Mouse (Mus musculus): ENCODE data around the gene Usp22. TPM values are rescaled to one million over a fixed set of nuclear protein-coding genes. Genes with fewer than 3 reads are reported as not detected.

Gene Usp22
- polyA plus RNA-seq, 1 experiment from 2014 or later: 182 TPM

- 0 out of 2 replicates have a peak, but pooled peaks cover 2% of the 10 kb centered on the region for H3K4me1 ChIP-seq (ENCODE audit: control insufficient read depth, insufficient read depth, low read length)
- no peak overlapping the region for H3K4me2 ChIP-seq (replicated peaks; ENCODE audit: low read depth, low read length)
- H3K4me3 ChIP-seq (ENCODE audit: low read length): no peak overlapping the region
- H3K27me3 ChIP-seq (ENCODE audit: control insufficient read depth, insufficient read depth, low read length): no peaks in the 10 kb centered on the region
- no peaks in the 10 kb centered on the region for H3K36me3 ChIP-seq (ENCODE audit: control insufficient read depth, insufficient read depth, low read length)
- no peak overlapping the region for H3K27ac ChIP-seq (ENCODE audit: low read depth, low read length)
- H3K9ac ChIP-seq (ENCODE audit: low read depth, low read length): no peak overlapping the region
- no peak for ATAC-seq (ENCODE audit: low FRiP score, low TSS enrichment)
- H3K9me3 ChIP-seq (ENCODE audit: control insufficient read depth, low read length): no peaks in the 10 kb centered on the region
- WGBS: 85% methylated on average over 12 of the region's 12 CpGs
Measured at GRCm38 (mm10) chr11:61108911-61109361, 65.9 kb downstream of the Usp22 start.

- Histone ChIP-seq H3K9me3 (ENCODE audit: control insufficient read depth, low read length) (no peaks in the 10 kb centered on the region), H3K27ac (ENCODE audit: low read depth, low read length) (no peak overlapping the region), H3K4me1 (ENCODE audit: control insufficient read depth, insufficient read depth, low read length) (0 out of 2 replicates have a peak, but pooled peaks cover 2% of the 10 kb centered on the region), H3K36me3 (ENCODE audit: control insufficient read depth, insufficient read depth, low read length) (no peaks in the 10 kb centered on the region), H3K4me3 (ENCODE audit: low read length) (no peak overlapping the region), H3K9ac (ENCODE audit: low read depth, low read length) (no peak overlapping the region), H3K27me3 (ENCODE audit: control insufficient read depth, insufficient read depth, low read length) (no peaks in the 10 kb centered on the region), H3K4me2 (replicated peaks; ENCODE audit: low read depth, low read length) (peak overlapping the region; percentile 17)
- ATAC-seq (ENCODE audit: low FRiP score, low TSS enrichment): peak; percentile 91
- WGBS: 21% methylated on average over 20 of the region's 20 CpGs
Measured at GRCm38 (mm10) chr11:61104241-61104901, 70.5 kb downstream of the Usp22 start.

- Histone ChIP-seq H3K9me3 (ENCODE audit: control insufficient read depth, low read length) (no peaks in the 10 kb centered on the region), H3K4me1 (ENCODE audit: control insufficient read depth, insufficient read depth, low read length) (0 out of 2 replicates have a peak, but pooled peaks cover 2% of the 10 kb centered on the region), H3K4me2 (replicated peaks; ENCODE audit: low read depth, low read length) (no peak overlapping the region), H3K36me3 (ENCODE audit: control insufficient read depth, insufficient read depth, low read length) (no peaks in the 10 kb centered on the region), H3K4me3 (ENCODE audit: low read length) (no peak overlapping the region), H3K9ac (ENCODE audit: low read depth, low read length) (no peak overlapping the region), H3K27me3 (ENCODE audit: control insufficient read depth, insufficient read depth, low read length) (no peaks in the 10 kb centered on the region), H3K27ac (ENCODE audit: low read depth, low read length) (no peak overlapping the region)
- ATAC-seq (ENCODE audit: low FRiP score, low TSS enrichment): no peak
- 73% methylated on average over 12 of the region's 13 CpGs for WGBS
Measured at GRCm38 (mm10) chr11:61102397-61103339, 72.2 kb downstream of the Usp22 start.

Other genes with a start within 250 kb of the Usp22 start
- gene Map2k3, start 243.0 kb downstream of the Usp22 start, polyA plus RNA-seq (2014; fragmentation: Nextera tagmentation; extraction: Ambion mirVana): 69.0 and 106 TPM in 2 replicates
- 0.32 TPM in 1 of 2 replicates, not detected in the other for gene Kcnj12, start 152.5 kb downstream of the Usp22 start, polyA plus RNA-seq (2014; fragmentation: Nextera tagmentation; extraction: Ambion mirVana)
- 0.70 and 1.2 TPM in 2 replicates for gene Tnfrsf13b, start 48.3 kb downstream of the Usp22 start, polyA plus RNA-seq (2014; fragmentation: Nextera tagmentation; extraction: Ambion mirVana)
- not detected in 2 replicates for gene Aldh3a1, start 32.5 kb upstream of the Usp22 start, polyA plus RNA-seq (2014; fragmentation: Nextera tagmentation; extraction: Ambion mirVana)
- gene Aldh3a2, start 92.4 kb upstream of the Usp22 start, polyA plus RNA-seq (2014; fragmentation: Nextera tagmentation; extraction: Ambion mirVana): 17.9 and 32.5 TPM in 2 replicates
- not detected in 2 replicates for gene Slc47a2, start 167.8 kb upstream of the Usp22 start, polyA plus RNA-seq (2014; fragmentation: Nextera tagmentation; extraction: Ambion mirVana)
- 4.3 and 9.1 TPM in 2 replicates for gene Slc47a1, start 203.3 kb upstream of the Usp22 start, polyA plus RNA-seq (2014; fragmentation: Nextera tagmentation; extraction: Ambion mirVana)

Measured in kidney, embryonic 14.5 days (tissue).